8 mouse cellular contexts compared by ENCODE assay signal in the genomic region with DNA sequence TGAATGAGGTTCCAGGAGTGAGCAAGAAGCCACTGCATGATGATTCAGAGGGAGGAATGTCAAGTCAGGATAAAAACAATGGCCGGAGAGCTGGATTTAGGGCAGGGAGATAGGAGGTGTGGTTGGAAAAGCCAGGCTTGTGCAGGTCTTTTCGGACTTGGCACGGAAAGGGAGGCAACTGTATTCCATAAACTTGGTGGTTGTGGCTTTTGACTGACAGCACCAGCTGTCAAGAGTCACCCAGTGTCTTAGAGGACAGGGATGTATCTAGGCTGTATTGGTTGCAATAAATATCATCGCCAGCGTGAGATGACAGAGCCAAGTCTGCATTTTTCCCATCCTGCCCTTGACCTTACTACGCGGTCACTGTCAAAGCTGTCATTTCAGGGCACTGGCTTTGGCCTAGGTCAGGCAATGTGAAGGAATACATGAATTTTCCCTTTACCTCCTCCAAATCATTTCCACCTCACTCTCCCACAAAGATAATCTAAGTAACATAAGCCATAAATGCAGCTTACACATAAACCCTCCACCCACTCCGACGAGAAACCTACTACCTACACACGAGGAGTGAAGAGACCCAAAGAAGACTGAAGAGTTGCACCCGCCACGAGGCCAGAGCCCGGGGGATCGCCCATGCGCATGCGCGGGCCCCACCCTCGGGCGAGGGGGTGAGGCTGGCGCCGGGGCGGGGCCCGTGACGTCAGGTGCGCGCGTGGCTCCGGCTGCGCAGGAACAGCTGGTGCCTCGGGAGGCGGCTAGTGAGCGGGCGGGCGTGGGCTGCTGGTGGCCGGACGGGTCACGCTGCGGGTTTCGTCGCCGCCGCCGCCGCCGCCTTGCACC. TPM values are rescaled to one million over a fixed set of nuclear protein-coding genes. Genes with fewer than 3 reads are reported as not detected.
DNase-seq lines count a peak whose midpoint lies in the region; ATAC-seq and TF ChIP-seq lines count a peak whose summit lies in the region.

No protein-coding gene starts in this region.

- peaks cover 27% of the 10 kb centered on the region for H3K4me1 ChIP-seq in E14TG2a.4 (replicated peaks; ENCODE audit: low read depth, low read length)
- peaks cover 22% of the 10 kb centered on the region for H3K4me1 ChIP-seq in forebrain, embryonic 12.5 days
- peaks cover 13% of the 10 kb centered on the region; the same call in 1 of the 2 replicates for H3K4me1 ChIP-seq in heart, postnatal 0 days (ENCODE audit: control insufficient read depth, insufficient read depth)
- H3K4me1 ChIP-seq in liver, embryonic 15.5 days (replicated peaks) = peaks cover 50% of the 10 kb centered on the region
- H3K4me1 ChIP-seq in neural tube, embryonic 11.5 days (ENCODE audit: control insufficient read depth, insufficient read depth, low read length) = peaks cover 11% of the 10 kb centered on the region; the same call in 1 of the 2 replicates
- peaks cover 21% of the 10 kb centered on the region for H3K4me1 ChIP-seq in stomach, embryonic 16.5 days (ENCODE audit: control insufficient read depth, insufficient read depth, low read length)

- WGBS in forebrain, embryonic 12.5 days = 9% methylated on average over 45 of the region's 45 CpGs
- WGBS in heart, postnatal 0 days = 5% methylated on average over 44 of the region's 45 CpGs
- WGBS in liver, embryonic 15.5 days (ENCODE audit: insufficient replicate concordance) = 6% methylated on average over 45 of the region's 45 CpGs
- WGBS in neural tube, embryonic 11.5 days = 8% methylated on average over 41 of the region's 45 CpGs
- WGBS in stomach, embryonic 16.5 days = 6% methylated on average over 45 of the region's 45 CpGs

- no peak for TF ChIP-seq CTCF in E14TG2a.4 (conservative IDR thresholded peaks at IDR 0.05; ENCODE audit: low read length)
- TF ChIP-seq CTCF in heart, postnatal 0 days (IDR thresholded peaks at IDR 0.05; ENCODE audit: low read depth) = no peak

- DNase-seq in c-Kit-positive CD71-positive TER-119-positive erythroid progenitor cells, embryonic 14.5 days (ENCODE audit: low spot score) = peak; percentile 89
- peak; percentile 82 for DNase-seq in heart, postnatal 0 days (ENCODE audit: low spot score)
- DNase-seq in kidney, postnatal 4 days = peak; percentile 94 to 96
- DNase-seq in neural tube, embryonic 11.5 days (ENCODE audit: low spot score) = peak; percentile 96

- peaks cover 9% of the 10 kb centered on the region for H3K9me3 ChIP-seq in E14TG2a.4 (ENCODE audit: low read length)
- peaks cover 6% of the 10 kb centered on the region; the same call in 1 of the 2 replicates for H3K9me3 ChIP-seq in forebrain, embryonic 12.5 days
- H3K9me3 ChIP-seq in heart, postnatal 0 days (replicated peaks; ENCODE audit: control insufficient read depth, low read length) = peaks cover 5% of the 10 kb centered on the region; the same call in 1 of the 2 replicates
- no peaks in the 10 kb centered on the region for H3K9me3 ChIP-seq in liver, embryonic 15.5 days (replicated peaks)
- no peaks in the 10 kb centered on the region for H3K9me3 ChIP-seq in neural tube, embryonic 11.5 days (ENCODE audit: control insufficient read depth, low read length)
- H3K9me3 ChIP-seq in stomach, embryonic 16.5 days (replicated peaks; ENCODE audit: control insufficient read depth, low read length) = no peaks in the 10 kb centered on the region

- H3K36me3 ChIP-seq in E14TG2a.4 (ENCODE audit: insufficient read depth, low read length) = no peaks in the 10 kb centered on the region
- H3K36me3 ChIP-seq in forebrain, embryonic 12.5 days (replicated peaks) = no peaks in the 10 kb centered on the region
- H3K36me3 ChIP-seq in heart, postnatal 0 days (replicated peaks; ENCODE audit: control insufficient read depth, insufficient read depth, low read length) = no peaks in the 10 kb centered on the region
- H3K36me3 ChIP-seq in liver, embryonic 15.5 days (replicated peaks) = peaks cover 18% of the 10 kb centered on the region
- H3K36me3 ChIP-seq in neural tube, embryonic 11.5 days (ENCODE audit: control insufficient read depth, insufficient read depth, low read length) = no peaks in the 10 kb centered on the region
- no peaks in the 10 kb centered on the region for H3K36me3 ChIP-seq in stomach, embryonic 16.5 days (ENCODE audit: control insufficient read depth, insufficient read depth, low read length)

- peaks cover 23% of the 10 kb centered on the region for H3K27me3 ChIP-seq in E14TG2a.4 (ENCODE audit: insufficient read depth, low read length)
- H3K27me3 ChIP-seq in forebrain, embryonic 12.5 days = peaks cover 16% of the 10 kb centered on the region; the same call in 1 of the 2 replicates
- H3K27me3 ChIP-seq in heart, postnatal 0 days (ENCODE audit: control insufficient read depth, insufficient read depth, low read length) = no peaks in the 10 kb centered on the region
- H3K27me3 ChIP-seq in liver, embryonic 15.5 days = no peaks in the 10 kb centered on the region
- no peaks in the 10 kb centered on the region for H3K27me3 ChIP-seq in neural tube, embryonic 11.5 days (ENCODE audit: control insufficient read depth, insufficient read depth, low read length)
- H3K27me3 ChIP-seq in stomach, embryonic 16.5 days (ENCODE audit: control insufficient read depth, insufficient read depth, low read length) = no peaks in the 10 kb centered on the region

- peak; percentile 95 for ATAC-seq in forebrain, embryonic 12.5 days (ENCODE audit: low FRiP score)
- peak; percentile 96 for ATAC-seq in heart, postnatal 0 days (ENCODE audit: insufficient read depth, low read depth)
- peak; percentile 86 for ATAC-seq in liver, embryonic 15.5 days (ENCODE audit: insufficient read depth)
- ATAC-seq in neural tube, embryonic 11.5 days (ENCODE audit: insufficient read depth, low FRiP score, low TSS enrichment) = peak; percentile 84
- peak; percentile 96 for ATAC-seq in stomach, embryonic 16.5 days (ENCODE audit: insufficient read depth, low FRiP score)

- peak overlapping the region; percentile 77 for H3K9ac ChIP-seq in forebrain, embryonic 12.5 days
- peak overlapping the region; percentile 54 for H3K9ac ChIP-seq in heart, postnatal 0 days (replicated peaks; ENCODE audit: low read depth, low read length)
- peak overlapping the region; percentile 87 for H3K9ac ChIP-seq in liver, embryonic 15.5 days
- H3K9ac ChIP-seq in neural tube, embryonic 11.5 days (ENCODE audit: low read length) = peak overlapping the region; percentile 66
- peak overlapping the region; percentile 80 for H3K9ac ChIP-seq in stomach, embryonic 16.5 days (ENCODE audit: low read length)

- H3K27ac ChIP-seq in forebrain, embryonic 12.5 days = 0 out of 2 replicates have a peak overlapping the region, but pooled peaks have one; percentile 15
- peak overlapping the region; percentile 76 for H3K27ac ChIP-seq in heart, postnatal 0 days (ENCODE audit: low read depth)
- peak overlapping the region; percentile 93 for H3K27ac ChIP-seq in liver, embryonic 15.5 days (replicated peaks)
- H3K27ac ChIP-seq in neural tube, embryonic 11.5 days (ENCODE audit: low read depth, low read length) = peak overlapping the region; percentile 68
- peak overlapping the region; percentile 69 for H3K27ac ChIP-seq in stomach, embryonic 16.5 days (ENCODE audit: low read length)

- peak overlapping the region; percentile 100 for H3K4me2 ChIP-seq in forebrain, embryonic 12.5 days
- H3K4me2 ChIP-seq in heart, postnatal 0 days (ENCODE audit: low read depth, low read length) = peak overlapping the region; percentile 82
- peak overlapping the region; percentile 88 for H3K4me2 ChIP-seq in liver, embryonic 15.5 days
- H3K4me2 ChIP-seq in neural tube, embryonic 11.5 days (ENCODE audit: low read depth) = peak overlapping the region; percentile 100
- peak overlapping the region; percentile 84 for H3K4me2 ChIP-seq in stomach, embryonic 16.5 days (ENCODE audit: low read depth, low read length)

- TF ChIP-seq EP300 in heart, postnatal 0 days (IDR thresholded peaks at IDR 0.05; ENCODE audit: low read depth) = no peak

- peak overlapping the region; percentile 92 for H3K4me3 ChIP-seq in E14TG2a.4 (replicated peaks; ENCODE audit: low read length)
- H3K4me3 ChIP-seq in forebrain, embryonic 12.5 days (replicated peaks) = peak overlapping the region; percentile 77
- peak overlapping the region; percentile 57 for H3K4me3 ChIP-seq in heart, postnatal 0 days (ENCODE audit: low read depth, low read length)
- peak overlapping the region; percentile 85 for H3K4me3 ChIP-seq in liver, embryonic 15.5 days (replicated peaks)
- H3K4me3 ChIP-seq in neural tube, embryonic 11.5 days (ENCODE audit: low read depth, low read length) = peak overlapping the region; percentile 72
- peak overlapping the region; percentile 69 for H3K4me3 ChIP-seq in stomach, embryonic 16.5 days (replicated peaks; ENCODE audit: low read length)

RNA-seq across cellular contexts. Expression of a gene that starts 7.6 kb away (rescaled TPM):
- polyA plus RNA-seq in forebrain, embryonic 12.5 days (2016; fragmentation: Nextera tagmentation; extraction: Ambion mirVana) = 9.0 and 9.7 TPM in 2 replicates
- total RNA-seq in heart, postnatal 0 days (2014; rRNA removed; ENCODE audit: low replicate concordance) = 6.5 and 8.7 TPM in 2 replicates
- polyA plus RNA-seq in heart, postnatal 0 days (2015; fragmentation: Nextera tagmentation; extraction: Ambion mirVana) = 10.7 and 11.1 TPM in 2 replicates
- polyA plus RNA-seq in liver, embryonic 15.5 days (2015; fragmentation: Nextera tagmentation; extraction: Ambion mirVana) = 25.8 and 27.0 TPM in 2 replicates
- polyA plus RNA-seq in neural tube, embryonic 11.5 days (2014; fragmentation: Nextera tagmentation; extraction: Ambion mirVana) = 9.0 and 9.9 TPM in 2 replicates
- 13.7 and 15.3 TPM in 2 replicates for polyA plus RNA-seq in stomach, embryonic 16.5 days (2015; fragmentation: Nextera tagmentation; extraction: Ambion mirVana)

RNA-seq across cellular contexts. Expression of a gene that starts 29.0 kb away (rescaled TPM):
- polyA plus RNA-seq in forebrain, embryonic 12.5 days (2016; fragmentation: Nextera tagmentation; extraction: Ambion mirVana) = 0.50 TPM in 1 of 2 replicates, not detected in the other
- total RNA-seq in heart, postnatal 0 days (2014; rRNA removed; ENCODE audit: low replicate concordance) = not detected in 2 replicates
- polyA plus RNA-seq in heart, postnatal 0 days (2015; fragmentation: Nextera tagmentation; extraction: Ambion mirVana) = 0.36 TPM in 1 of 2 replicates, not detected in the other
- polyA plus RNA-seq in liver, embryonic 15.5 days (2015; fragmentation: Nextera tagmentation; extraction: Ambion mirVana) = not detected in 2 replicates
- not detected in 2 replicates for polyA plus RNA-seq in neural tube, embryonic 11.5 days (2014; fragmentation: Nextera tagmentation; extraction: Ambion mirVana)
- 1.0 TPM in 1 of 2 replicates, not detected in the other for polyA plus RNA-seq in stomach, embryonic 16.5 days (2015; fragmentation: Nextera tagmentation; extraction: Ambion mirVana)

RNA-seq across cellular contexts. Expression of a gene that starts 56.7 kb away (rescaled TPM):
- polyA plus RNA-seq in forebrain, embryonic 12.5 days (2016; fragmentation: Nextera tagmentation; extraction: Ambion mirVana) = 1.9 and 2.8 TPM in 2 replicates
- 1.4 and 2.1 TPM in 2 replicates for total RNA-seq in heart, postnatal 0 days (2014; rRNA removed; ENCODE audit: low replicate concordance)
- polyA plus RNA-seq in heart, postnatal 0 days (2015; fragmentation: Nextera tagmentation; extraction: Ambion mirVana) = 0.71 and 1.1 TPM in 2 replicates
- 1.7 and 2.1 TPM in 2 replicates for polyA plus RNA-seq in liver, embryonic 15.5 days (2015; fragmentation: Nextera tagmentation; extraction: Ambion mirVana)
- 1.6 and 2.6 TPM in 2 replicates for polyA plus RNA-seq in neural tube, embryonic 11.5 days (2014; fragmentation: Nextera tagmentation; extraction: Ambion mirVana)
- polyA plus RNA-seq in stomach, embryonic 16.5 days (2015; fragmentation: Nextera tagmentation; extraction: Ambion mirVana) = 2.6 and 3.7 TPM in 2 replicates

Comparison
In these comparisons a context has a peak if more than half of its experiments do, and no peak if none do; other contexts are left out.
1. Peak in every context shown above with its lines: DNase-seq, ATAC-seq, H3K4me3 ChIP-seq and H3K27ac ChIP-seq.
2. H3K27ac ChIP-seq: peak in every context shown above with its lines; median percentile 93 in liver, embryonic 15.5 days; 76 in heart, postnatal 0 days; 69 in stomach, embryonic 16.5 days; 68 in neural tube, embryonic 11.5 days; 15 in forebrain, embryonic 12.5 days.